Mouse (Mus musculus): ENCODE data around the gene Nfyc. TPM values are rescaled to one million over a fixed set of nuclear protein-coding genes. Genes with fewer than 3 reads are reported as not detected.

Gene Nfyc
- polyA plus RNA-seq, 2 experiments, result 50.6 to 53.3 TPM

GRCm38 (mm10) chr4:120747243-120747792 is 84.1 kb downstream of the Nfyc start:
- Histone ChIP-seq H3K36me3 (replicated peaks; ENCODE audit: control insufficient read depth, insufficient read depth, low read depth) (no peaks in the 10 kb centered on the region), H3K4me2 (ENCODE audit: low read depth) (peak overlapping the region; percentile 69), H3K4me3 (ENCODE audit: insufficient read depth in 1 of 2, low read depth in 2 of 2, low read length in 2 of 2) (peak overlapping the region; percentile 16 to 54; a peak in 3 of 4 replicates), H3K27me3 (ENCODE audit: control insufficient read depth, insufficient read depth, low read length) (peaks cover 75% of the 10 kb centered on the region), H3K4me1 (replicated peaks; ENCODE audit: control insufficient read depth in 2 of 2, insufficient read depth in 2 of 2, low read length in 1 of 2) (no peaks in the 10 kb centered on the region), H3K9me3 (ENCODE audit: control insufficient read depth, low read length) (no peaks in the 10 kb centered on the region), H3K9ac (replicated peaks) (no peak overlapping the region), H3K27ac (no peak overlapping the region)
- DNase-seq (ENCODE audit: low read depth in 3 of 3, low spot score in 3 of 3) (no peak), ATAC-seq (ENCODE audit: insufficient read depth) (peak; percentile 14; the same call in 1 of the 2 replicates)
- under 1% methylated on average over 51 of the region's 75 CpGs for WGBS (ENCODE audit: insufficient replicate concordance)
- no peak for TF ChIP-seq CTCF (IDR thresholded peaks at IDR 0.05; ENCODE audit: low read depth)
- TF ChIP-seq EP300 (IDR thresholded peaks at IDR 0.05; ENCODE audit: low read depth), result no peak

DNA sequence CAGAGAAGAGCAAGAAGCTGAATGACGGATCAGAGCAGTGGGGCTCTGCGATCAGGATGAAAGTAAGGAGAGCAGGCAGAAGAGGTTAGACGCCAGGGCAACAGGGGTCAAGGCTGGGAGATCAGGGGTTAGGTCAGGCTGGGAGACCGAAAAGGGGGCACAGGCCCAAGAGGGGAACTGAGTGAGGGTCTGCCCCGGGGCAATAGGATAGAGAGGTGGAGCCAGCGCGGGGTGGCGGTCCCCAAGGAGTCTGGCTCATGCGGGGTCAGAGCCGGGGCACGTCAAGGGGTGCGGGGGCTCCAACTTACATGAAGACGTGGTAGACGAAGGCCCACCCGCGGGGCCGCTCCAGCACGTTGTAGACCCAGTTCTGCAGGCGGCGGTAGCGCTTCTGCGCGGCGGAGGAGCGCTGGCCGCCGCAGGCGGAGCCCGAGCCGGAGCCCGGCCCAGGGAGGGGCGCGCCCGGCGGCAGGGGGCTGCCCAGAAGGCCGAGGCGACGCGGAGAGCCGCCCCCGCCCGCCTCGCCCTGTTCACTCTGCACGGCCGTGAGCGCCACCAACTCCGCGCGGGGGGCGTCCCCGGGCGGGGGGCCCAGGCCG is 84.7 kb downstream of the Nfyc start:
- DNase-seq (ENCODE audit: low read depth in 3 of 3, low spot score in 3 of 3) (no peak), ATAC-seq (ENCODE audit: insufficient read depth) (peak; percentile 4; the same call in 1 of the 2 replicates)
- H3K36me3 ChIP-seq (replicated peaks; ENCODE audit: control insufficient read depth, insufficient read depth, low read depth), result no peaks in the 10 kb centered on the region
- H3K9ac ChIP-seq (replicated peaks), result no peak overlapping the region
- peak overlapping the region; percentile 12 to 54; a peak in 2 of 4 replicates for H3K4me3 ChIP-seq (ENCODE audit: insufficient read depth in 1 of 2, low read depth in 2 of 2, low read length in 2 of 2)
- H3K4me2 ChIP-seq (ENCODE audit: low read depth), result peak overlapping the region; percentile 69
- H3K27me3 ChIP-seq (ENCODE audit: control insufficient read depth, insufficient read depth, low read length), result peaks cover 76% of the 10 kb centered on the region
- TF ChIP-seq CTCF (IDR thresholded peaks at IDR 0.05; ENCODE audit: low read depth) (no peak), EP300 (IDR thresholded peaks at IDR 0.05; ENCODE audit: low read depth) (no peak)
- no peaks in the 10 kb centered on the region for H3K4me1 ChIP-seq (replicated peaks; ENCODE audit: control insufficient read depth in 2 of 2, insufficient read depth in 2 of 2, low read length in 1 of 2)
- WGBS (ENCODE audit: insufficient replicate concordance), result 4% methylated on average over 50 of the region's 53 CpGs
- H3K9me3 ChIP-seq (ENCODE audit: control insufficient read depth, low read length), result no peaks in the 10 kb centered on the region
- no peak overlapping the region for H3K27ac ChIP-seq

DNA sequence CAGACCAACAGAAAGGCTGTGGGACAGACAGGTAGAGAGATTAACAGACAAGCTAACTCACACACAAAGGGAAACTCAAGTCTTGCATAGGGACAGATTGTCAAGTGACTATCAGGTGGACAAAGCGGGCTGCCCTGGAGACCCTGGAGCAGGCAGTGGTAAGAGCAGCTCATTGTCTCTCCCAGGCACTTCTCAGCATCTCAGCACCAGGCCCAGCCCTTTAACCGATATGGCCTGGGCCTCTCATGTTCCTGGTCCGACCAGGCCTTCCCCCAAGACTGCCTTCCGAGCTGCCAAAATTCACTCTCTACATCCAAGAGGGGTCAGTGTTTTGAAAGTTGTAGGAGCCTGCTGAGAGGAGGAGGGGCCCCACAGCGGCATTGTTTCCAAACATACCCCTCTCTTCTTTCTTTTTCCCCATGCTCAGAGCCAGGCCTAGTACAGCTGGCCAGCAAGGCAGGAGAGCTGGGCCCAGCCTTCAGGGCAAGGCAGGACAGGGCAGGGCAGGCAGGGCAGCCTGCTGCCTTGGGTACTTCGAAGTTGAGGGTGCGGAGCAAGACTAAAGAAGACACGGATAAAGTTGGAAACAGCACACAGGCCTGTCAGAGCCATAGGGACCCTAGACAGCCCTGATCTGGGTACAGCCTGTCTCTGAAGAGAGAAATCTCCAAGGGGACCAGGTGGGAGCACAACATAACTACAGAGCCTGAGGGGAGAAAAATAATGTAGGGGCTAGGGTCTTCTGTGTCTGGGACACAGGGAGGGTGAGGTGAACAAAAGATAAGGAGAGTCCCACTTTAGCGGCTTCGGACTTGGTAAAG is 85.4 kb downstream of the Nfyc start:
- ATAC-seq (ENCODE audit: insufficient read depth) (no peak), DNase-seq (ENCODE audit: low read depth in 3 of 3, low spot score in 3 of 3) (no peak)
- H3K9me3 ChIP-seq (ENCODE audit: control insufficient read depth, low read length), result no peaks in the 10 kb centered on the region
- H3K27me3 ChIP-seq (ENCODE audit: control insufficient read depth, insufficient read depth, low read length), result peaks cover 71% of the 10 kb centered on the region
- H3K27ac ChIP-seq, result no peak overlapping the region
- H3K4me1 ChIP-seq (replicated peaks; ENCODE audit: control insufficient read depth in 2 of 2, insufficient read depth in 2 of 2, low read length in 1 of 2), result no peaks in the 10 kb centered on the region
- TF ChIP-seq EP300 (IDR thresholded peaks at IDR 0.05; ENCODE audit: low read depth), result no peak
- no peak for TF ChIP-seq CTCF (IDR thresholded peaks at IDR 0.05; ENCODE audit: low read depth)
- H3K36me3 ChIP-seq (replicated peaks; ENCODE audit: control insufficient read depth, insufficient read depth, low read depth), result no peaks in the 10 kb centered on the region
- no peak overlapping the region for H3K4me2 ChIP-seq (ENCODE audit: low read depth)
- no peak overlapping the region for H3K9ac ChIP-seq (replicated peaks)
- 38% methylated on average over 10 of the region's 10 CpGs for WGBS (ENCODE audit: insufficient replicate concordance)
- H3K4me3 ChIP-seq (ENCODE audit: insufficient read depth in 1 of 2, low read depth in 2 of 2, low read length in 2 of 2), result no peak overlapping the region

- DNase-seq (ENCODE audit: low read depth in 3 of 3, low spot score in 3 of 3) (no peak), ATAC-seq (ENCODE audit: insufficient read depth) (no peak)
- Histone ChIP-seq H3K27me3 (ENCODE audit: control insufficient read depth, insufficient read depth, low read length) (peaks cover 51% of the 10 kb centered on the region), H3K36me3 (replicated peaks; ENCODE audit: control insufficient read depth, insufficient read depth, low read depth) (no peaks in the 10 kb centered on the region), H3K4me1 (replicated peaks; ENCODE audit: control insufficient read depth in 2 of 2, insufficient read depth in 2 of 2, low read length in 1 of 2) (no peaks in the 10 kb centered on the region), H3K9me3 (ENCODE audit: control insufficient read depth, low read length) (no peaks in the 10 kb centered on the region), H3K4me3 (ENCODE audit: insufficient read depth in 1 of 2, low read depth in 2 of 2, low read length in 2 of 2) (no peak overlapping the region), H3K9ac (replicated peaks) (no peak overlapping the region), H3K27ac (no peak overlapping the region), H3K4me2 (ENCODE audit: low read depth) (no peak overlapping the region)
- WGBS (ENCODE audit: insufficient replicate concordance), result 51% methylated on average over 3 of the region's 3 CpGs
- no peak for TF ChIP-seq CTCF (IDR thresholded peaks at IDR 0.05; ENCODE audit: low read depth)
- TF ChIP-seq EP300 (IDR thresholded peaks at IDR 0.05; ENCODE audit: low read depth), result no peak
Measured at GRCm38 (mm10) chr4:120743636-120744035, 87.7 kb downstream of the Nfyc start.

DNA sequence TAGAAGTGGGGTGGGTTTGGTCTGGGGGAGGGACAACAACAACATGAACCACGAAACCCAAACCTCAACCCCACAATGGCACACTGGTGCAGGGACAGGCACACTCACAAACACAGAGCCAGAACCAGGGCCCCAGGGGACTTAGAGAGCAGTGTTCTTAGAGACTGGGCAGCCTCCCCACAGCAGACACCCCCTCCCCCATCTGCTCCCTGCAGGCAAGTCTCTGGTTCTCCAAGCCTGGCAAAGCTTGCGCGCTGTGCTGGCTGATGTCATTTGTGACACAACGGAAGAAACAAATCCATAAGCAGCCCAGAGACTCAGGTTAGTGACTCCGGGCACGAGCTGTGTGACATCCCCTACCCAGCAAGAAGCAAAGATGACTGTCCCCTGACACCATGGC is 90.1 kb downstream of the Nfyc start:
- peaks cover 37% of the 10 kb centered on the region for H3K27me3 ChIP-seq (ENCODE audit: control insufficient read depth, insufficient read depth, low read length)

More for the DNA sequence above, 90.1 kb downstream of the Nfyc start:
- H3K27ac ChIP-seq, result no peak overlapping the region
- H3K9ac ChIP-seq (replicated peaks), result no peak overlapping the region
- 57% methylated on average over 6 of the region's 6 CpGs for WGBS (ENCODE audit: insufficient replicate concordance)
- H3K4me2 ChIP-seq (ENCODE audit: low read depth), result no peak overlapping the region
- H3K36me3 ChIP-seq (replicated peaks; ENCODE audit: control insufficient read depth, insufficient read depth, low read depth), result no peaks in the 10 kb centered on the region
- DNase-seq (ENCODE audit: low read depth in 3 of 3, low spot score in 3 of 3) (no peak), ATAC-seq (ENCODE audit: insufficient read depth) (no peak)
- H3K4me1 ChIP-seq (replicated peaks; ENCODE audit: control insufficient read depth in 2 of 2, insufficient read depth in 2 of 2, low read length in 1 of 2), result no peaks in the 10 kb centered on the region
- no peaks in the 10 kb centered on the region for H3K9me3 ChIP-seq (ENCODE audit: control insufficient read depth, low read length)
- TF ChIP-seq CTCF (IDR thresholded peaks at IDR 0.05; ENCODE audit: low read depth), result no peak
- no peak for TF ChIP-seq EP300 (IDR thresholded peaks at IDR 0.05; ENCODE audit: low read depth)
- no peak overlapping the region for H3K4me3 ChIP-seq (ENCODE audit: insufficient read depth in 1 of 2, low read depth in 2 of 2, low read length in 2 of 2)

Data from liver, embryonic 14.5 days (tissue).